Mouse (Mus musculus) urinary bladder, postnatal 4 days (tissue): ENCODE measurements around the gene Tmem252.

Experiments
- DNase-seq, 2 experiments: peaks; one replicate each; pipeline ENCODE4 v3.0.0; 2021 to 2022; ENCODE audit warnings: low spot score in 2 of 2

The Tmem252 gene

DNA sequence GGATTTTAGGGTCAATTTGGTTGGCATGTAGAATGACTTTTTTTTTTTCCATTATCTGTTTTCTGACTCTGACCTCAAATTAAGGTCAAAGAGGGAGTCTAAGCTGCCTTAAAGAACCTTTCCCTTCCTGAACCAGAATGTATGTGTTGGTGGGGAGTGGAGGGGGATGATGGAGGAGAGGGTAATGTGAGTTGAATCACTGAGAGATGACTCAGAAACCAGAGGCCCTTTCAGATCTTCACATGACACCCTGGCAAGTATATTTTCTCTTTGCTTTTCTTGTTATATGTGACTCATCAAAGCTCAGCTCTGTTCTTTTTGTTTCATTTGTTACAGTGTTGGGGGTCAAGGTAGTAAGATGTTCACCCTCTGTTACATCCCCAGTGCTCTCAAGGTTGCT is 46.6 kb downstream of the Tmem252 start:
- DNase-seq: no peak

DNA sequence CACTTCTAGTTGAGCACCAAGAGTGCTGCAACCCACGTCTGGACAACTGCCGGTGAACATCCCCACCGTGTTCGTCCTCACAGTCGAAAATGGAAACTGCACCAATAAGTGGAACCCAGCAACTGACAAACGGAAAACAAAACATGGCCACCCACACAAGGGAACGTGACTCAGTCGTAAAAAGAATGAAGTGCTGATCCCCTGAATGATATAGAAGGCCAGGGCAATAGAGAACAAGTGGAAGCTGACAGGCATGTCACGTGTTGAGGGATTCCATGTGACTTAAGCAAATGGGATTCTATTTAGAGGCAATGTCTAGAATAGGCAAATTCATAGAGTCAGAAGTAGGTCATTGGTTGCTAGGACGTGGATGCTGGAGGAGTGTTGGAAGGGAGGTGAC is 50.6 kb downstream of the Tmem252 start:
- no peak for DNase-seq

DNA sequence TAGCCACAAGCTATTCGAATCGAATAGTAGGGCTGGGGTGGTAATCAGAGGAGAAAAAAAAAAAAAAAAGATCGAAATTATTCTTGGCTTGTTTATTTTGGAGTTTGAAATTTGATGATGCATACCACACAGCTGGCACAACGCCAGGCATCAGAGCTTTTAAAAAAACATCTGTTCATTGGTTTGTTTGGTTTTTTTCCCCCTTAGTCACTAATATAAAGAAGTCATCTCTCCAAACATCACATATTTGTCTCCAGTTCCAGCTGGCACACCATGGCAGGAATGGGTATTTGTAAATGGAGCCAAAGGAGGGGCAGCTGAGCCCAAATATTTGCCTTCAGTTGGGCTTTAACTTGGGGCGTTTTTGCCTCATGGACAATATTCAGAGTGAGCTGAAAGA is 56.9 kb downstream of the Tmem252 start:
- DNase-seq: no peak
